Mouse (Mus musculus): ENCODE measurements at regions not wholly inside any gene's neighbourhood (a gene's known extent, or its start where the extent isn't known, plus 50 kb on each side); places are given as distances from the start of the nearest gene placed in this dataset.
A peak's percentile ranks its signal among the peaks of the same experiment; 100 is the strongest.

DNA sequence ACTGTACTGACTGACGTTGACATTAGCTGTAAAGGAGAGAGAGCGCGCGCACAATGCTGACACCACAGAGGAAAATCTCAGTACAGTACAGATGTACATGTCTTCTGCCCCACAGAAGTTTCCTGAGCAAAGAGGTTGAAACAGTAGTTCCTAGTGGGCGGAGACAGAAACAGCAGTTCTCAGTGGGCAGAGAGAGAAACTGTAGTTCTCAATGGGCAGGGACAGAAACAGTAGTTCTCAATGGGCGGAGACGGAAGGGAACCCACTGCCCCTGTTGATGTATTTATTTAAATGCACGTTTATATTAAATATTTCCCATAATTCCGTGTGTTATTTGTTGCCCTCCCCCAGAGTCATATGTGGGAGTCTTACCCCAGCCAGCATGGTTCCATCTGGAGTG lies 67.4 kb upstream of the Ccdc39 start:
- H3K4me2 ChIP-seq (replicated peaks; ENCODE audit: low read depth): no peak overlapping the region
- H3K4me1 ChIP-seq (replicated peaks; ENCODE audit: control insufficient read depth, insufficient read depth, low read length): no peaks in the 10 kb centered on the region
- H3K36me3 ChIP-seq (ENCODE audit: control insufficient read depth, insufficient read depth): no peaks in the 10 kb centered on the region
- 77% methylated on average over 9 of the region's 9 CpGs for WGBS
- no peak overlapping the region for H3K4me3 ChIP-seq (ENCODE audit: low read depth, low read length)
- H3K27ac ChIP-seq (ENCODE audit: low read depth, low read length): no peak overlapping the region
- ATAC-seq: no peak
- no peak for TF ChIP-seq CTCF (IDR thresholded peaks at IDR 0.05; ENCODE audit: low read depth)
- H3K27me3 ChIP-seq (replicated peaks; ENCODE audit: control insufficient read depth, insufficient read depth, low read length): no peaks in the 10 kb centered on the region
- H3K9me3 ChIP-seq (ENCODE audit: control insufficient read depth): no peaks in the 10 kb centered on the region
- no peak overlapping the region for H3K9ac ChIP-seq (ENCODE audit: low read depth, low read length)

DNA sequence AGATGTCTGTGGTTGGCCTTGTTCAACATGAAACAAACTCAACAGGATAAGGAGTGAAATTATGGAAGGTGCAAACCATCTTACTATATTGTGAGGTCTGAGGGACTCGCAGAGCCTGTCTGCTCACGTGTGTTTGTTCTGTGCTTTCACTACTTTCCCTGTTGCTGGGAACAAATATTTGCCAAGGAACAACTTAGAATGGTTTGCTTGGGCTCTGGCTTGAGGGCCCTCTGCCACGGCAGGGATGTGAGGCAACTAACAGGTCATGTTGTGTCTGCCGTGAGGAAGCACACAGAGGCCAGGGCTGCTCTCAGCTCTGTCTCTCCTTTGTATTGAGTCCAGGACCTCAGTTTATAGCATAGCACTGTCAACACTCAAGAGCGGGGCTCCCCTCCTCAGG lies 69.4 kb upstream of the Ccdc39 start:
- no peak overlapping the region for H3K27ac ChIP-seq (ENCODE audit: low read depth, low read length)
- H3K9me3 ChIP-seq (ENCODE audit: control insufficient read depth): no peaks in the 10 kb centered on the region
- no peak for ATAC-seq
- no peak overlapping the region for H3K9ac ChIP-seq (ENCODE audit: low read depth, low read length)
- TF ChIP-seq CTCF (IDR thresholded peaks at IDR 0.05; ENCODE audit: low read depth): no peak
- H3K27me3 ChIP-seq (replicated peaks; ENCODE audit: control insufficient read depth, insufficient read depth, low read length): no peaks in the 10 kb centered on the region
- no peak overlapping the region for H3K4me2 ChIP-seq (replicated peaks; ENCODE audit: low read depth)
- WGBS: 47% methylated on average over 5 of the region's 5 CpGs
- no peaks in the 10 kb centered on the region for H3K4me1 ChIP-seq (replicated peaks; ENCODE audit: control insufficient read depth, insufficient read depth, low read length)
- H3K4me3 ChIP-seq (ENCODE audit: low read depth, low read length): no peak overlapping the region
- H3K36me3 ChIP-seq (ENCODE audit: control insufficient read depth, insufficient read depth): no peaks in the 10 kb centered on the region

DNA sequence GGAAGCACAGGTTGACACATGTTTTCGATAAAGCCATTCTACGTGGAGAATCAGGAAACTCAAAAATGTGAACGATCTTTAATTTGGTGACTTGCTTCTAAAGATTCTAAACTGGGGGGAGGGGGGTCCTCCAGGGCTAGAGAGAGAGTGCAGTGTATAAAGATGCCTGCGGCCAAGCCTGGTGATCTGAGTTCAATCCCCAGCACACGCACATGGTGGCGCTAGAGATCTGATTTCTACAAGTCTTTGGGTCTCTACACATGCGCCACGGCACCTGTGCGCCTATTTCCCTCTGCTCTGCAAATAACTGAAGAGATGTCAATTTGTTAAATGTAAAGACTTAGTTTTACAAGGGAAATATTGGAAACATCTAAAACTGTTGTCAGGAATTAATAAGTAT lies 70.3 kb upstream of the Ccdc39 start:
- TF ChIP-seq CTCF (IDR thresholded peaks at IDR 0.05; ENCODE audit: low read depth): peak; percentile 18; the same call in 1 of the 2 replicates
- H3K4me3 ChIP-seq (ENCODE audit: low read depth, low read length): no peak overlapping the region
- no peaks in the 10 kb centered on the region for H3K9me3 ChIP-seq (ENCODE audit: control insufficient read depth)
- H3K36me3 ChIP-seq (ENCODE audit: control insufficient read depth, insufficient read depth): no peaks in the 10 kb centered on the region
- no peaks in the 10 kb centered on the region for H3K27me3 ChIP-seq (replicated peaks; ENCODE audit: control insufficient read depth, insufficient read depth, low read length)
- no peak overlapping the region for H3K9ac ChIP-seq (ENCODE audit: low read depth, low read length)
- no peak for ATAC-seq
- 59% methylated on average over 9 of the region's 9 CpGs for WGBS
- no peak overlapping the region for H3K4me2 ChIP-seq (replicated peaks; ENCODE audit: low read depth)
- H3K4me1 ChIP-seq (replicated peaks; ENCODE audit: control insufficient read depth, insufficient read depth, low read length): no peaks in the 10 kb centered on the region
- no peak overlapping the region for H3K27ac ChIP-seq (ENCODE audit: low read depth, low read length)

DNA sequence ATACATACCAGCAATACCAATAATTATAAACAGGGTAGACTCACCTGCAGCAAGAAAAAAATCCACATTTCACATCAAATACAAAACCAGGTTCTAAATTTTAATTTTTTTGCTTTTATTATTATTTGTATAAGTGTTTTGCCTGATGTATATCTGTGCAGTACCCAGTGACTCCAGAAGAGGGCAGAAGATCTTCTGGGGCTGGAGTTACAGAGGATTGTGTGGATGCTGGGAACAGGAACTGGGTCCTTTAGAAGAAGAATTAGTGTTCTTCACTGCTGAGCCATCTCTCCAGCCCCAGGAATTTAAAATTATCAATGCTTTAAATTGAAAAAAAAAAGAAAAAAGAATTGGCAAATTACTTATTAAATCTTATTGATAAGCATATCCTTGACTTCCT lies 71.7 kb upstream of the Ccdc39 start:
- Histone ChIP-seq H3K9ac (ENCODE audit: low read depth, low read length) (no peak overlapping the region), H3K4me2 (replicated peaks; ENCODE audit: low read depth) (no peak overlapping the region), H3K4me3 (ENCODE audit: low read depth, low read length) (no peak overlapping the region), H3K27me3 (replicated peaks; ENCODE audit: control insufficient read depth, insufficient read depth, low read length) (no peaks in the 10 kb centered on the region), H3K27ac (ENCODE audit: low read depth, low read length) (no peak overlapping the region), H3K9me3 (ENCODE audit: control insufficient read depth) (no peaks in the 10 kb centered on the region), H3K4me1 (replicated peaks; ENCODE audit: control insufficient read depth, insufficient read depth, low read length) (no peaks in the 10 kb centered on the region), H3K36me3 (ENCODE audit: control insufficient read depth, insufficient read depth) (no peaks in the 10 kb centered on the region)
- no peak for TF ChIP-seq CTCF (IDR thresholded peaks at IDR 0.05; ENCODE audit: low read depth)
- ATAC-seq: no peak

DNA sequence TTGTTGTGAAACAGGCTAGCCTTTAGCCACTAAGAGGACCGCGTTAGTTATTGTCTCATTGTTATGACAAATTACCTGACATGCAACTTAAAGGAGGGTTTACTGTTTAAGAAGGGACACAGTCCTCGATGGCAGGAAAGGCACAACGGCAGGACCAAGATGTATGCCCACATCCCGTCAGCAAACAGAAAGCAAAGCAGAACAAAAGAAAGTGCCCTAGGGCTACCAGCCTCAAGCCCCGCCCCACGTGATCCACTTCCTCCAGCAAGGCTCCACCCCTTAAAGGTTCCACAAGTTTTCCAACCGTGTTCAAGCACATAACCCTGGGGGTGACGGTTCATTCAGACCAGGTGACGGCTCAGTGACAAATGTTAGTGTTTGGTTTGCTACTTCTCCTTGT lies 72.2 kb upstream of the Ccdc39 start:
- WGBS: 78% methylated on average over 10 of the region's 10 CpGs
- no peak overlapping the region for H3K27ac ChIP-seq (ENCODE audit: low read depth, low read length)
- H3K4me2 ChIP-seq (replicated peaks; ENCODE audit: low read depth): no peak overlapping the region
- H3K27me3 ChIP-seq (replicated peaks; ENCODE audit: control insufficient read depth, insufficient read depth, low read length): no peaks in the 10 kb centered on the region
- H3K36me3 ChIP-seq (ENCODE audit: control insufficient read depth, insufficient read depth): no peaks in the 10 kb centered on the region
- no peak for ATAC-seq
- H3K4me3 ChIP-seq (ENCODE audit: low read depth, low read length): no peak overlapping the region
- H3K4me1 ChIP-seq (replicated peaks; ENCODE audit: control insufficient read depth, insufficient read depth, low read length): no peaks in the 10 kb centered on the region
- no peak overlapping the region for H3K9ac ChIP-seq (ENCODE audit: low read depth, low read length)
- no peaks in the 10 kb centered on the region for H3K9me3 ChIP-seq (ENCODE audit: control insufficient read depth)
- TF ChIP-seq CTCF (IDR thresholded peaks at IDR 0.05; ENCODE audit: low read depth): no peak

DNA sequence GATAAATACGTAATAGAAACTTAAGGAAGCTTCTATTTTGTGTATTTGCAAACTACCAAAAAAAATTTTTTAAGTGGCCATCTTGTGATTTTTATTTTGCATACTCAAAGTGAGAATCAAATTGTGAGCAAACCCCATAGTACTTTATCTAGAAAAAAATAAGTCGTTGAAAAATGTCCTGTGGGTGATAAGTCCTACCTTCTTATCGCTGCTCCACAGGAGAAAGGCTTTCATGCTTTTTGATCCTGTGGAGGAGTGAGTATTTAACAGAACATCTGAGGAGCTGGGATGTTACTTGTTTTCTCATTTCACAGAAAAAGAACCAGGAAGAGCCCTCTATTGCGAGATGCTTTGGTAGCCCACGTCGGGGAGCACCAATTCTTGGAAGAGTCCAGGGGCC lies 72.7 kb upstream of the Ccdc39 start:
- H3K27ac ChIP-seq (ENCODE audit: low read depth, low read length): no peak overlapping the region
- no peaks in the 10 kb centered on the region for H3K4me1 ChIP-seq (replicated peaks; ENCODE audit: control insufficient read depth, insufficient read depth, low read length)
- no peak overlapping the region for H3K4me3 ChIP-seq (ENCODE audit: low read depth, low read length)
- H3K4me2 ChIP-seq (replicated peaks; ENCODE audit: low read depth): no peak overlapping the region
- no peak for TF ChIP-seq CTCF (IDR thresholded peaks at IDR 0.05; ENCODE audit: low read depth)
- no peaks in the 10 kb centered on the region for H3K27me3 ChIP-seq (replicated peaks; ENCODE audit: control insufficient read depth, insufficient read depth, low read length)
- H3K36me3 ChIP-seq (ENCODE audit: control insufficient read depth, insufficient read depth): no peaks in the 10 kb centered on the region
- no peak overlapping the region for H3K9ac ChIP-seq (ENCODE audit: low read depth, low read length)
- H3K9me3 ChIP-seq (ENCODE audit: control insufficient read depth): no peaks in the 10 kb centered on the region
- WGBS: 91% methylated on average over 6 of the region's 6 CpGs
- no peak for ATAC-seq

DNA sequence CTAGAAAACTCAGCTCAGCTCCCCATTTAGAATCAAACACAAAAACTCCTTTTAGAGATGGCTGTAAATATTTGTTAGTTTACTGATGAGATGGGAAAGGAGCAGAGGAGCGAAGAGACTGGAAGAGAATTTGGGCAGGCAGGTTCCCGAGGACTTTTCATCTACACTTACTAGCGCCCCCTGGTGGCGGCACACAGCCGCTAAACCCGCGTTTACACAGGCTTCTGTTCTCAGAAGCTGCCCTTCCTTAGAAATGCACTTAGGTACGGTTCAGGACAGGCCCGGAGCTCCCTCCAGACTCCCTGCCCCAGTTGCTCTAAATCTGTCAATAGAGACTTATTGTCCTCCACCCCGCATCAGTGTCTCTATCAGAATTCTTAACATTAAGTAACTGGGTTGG lies 74.7 kb upstream of the Ccdc39 start:
- Histone ChIP-seq H3K27me3 (replicated peaks; ENCODE audit: control insufficient read depth, insufficient read depth, low read length) (no peaks in the 10 kb centered on the region), H3K4me3 (ENCODE audit: low read depth, low read length) (no peak overlapping the region), H3K9ac (ENCODE audit: low read depth, low read length) (no peak overlapping the region), H3K9me3 (ENCODE audit: control insufficient read depth) (no peaks in the 10 kb centered on the region), H3K4me1 (replicated peaks; ENCODE audit: control insufficient read depth, insufficient read depth, low read length) (no peaks in the 10 kb centered on the region), H3K36me3 (ENCODE audit: control insufficient read depth, insufficient read depth) (no peaks in the 10 kb centered on the region), H3K4me2 (replicated peaks; ENCODE audit: low read depth) (no peak overlapping the region), H3K27ac (ENCODE audit: low read depth, low read length) (no peak overlapping the region)
- 8% methylated on average over 10 of the region's 10 CpGs for WGBS
- peak; percentile 76 for TF ChIP-seq CTCF (IDR thresholded peaks at IDR 0.05; ENCODE audit: low read depth)
- no peak for ATAC-seq
